Comparison of ENCODE assay signal across 27 mouse cellular contexts in genomic region chr8:23571338-23571737, GRCm38 (mm10).
"Had no signal": no experiment of that assay in that cellular context is flagged by ENCODE, and none has a peak within 500 bp of the region (broad histone marks: within the 10 kb centered on the region; RNA-seq: fewer than 3 reads in every experiment).

No protein-coding gene starts in this region.

- H3K9me3 ChIP-seq: heart, embryonic 12.5 days; hindbrain, embryonic 10.5 days; hindbrain, embryonic 12.5 days; intestine, embryonic 15.5 days; kidney, embryonic 15.5 days; limb, embryonic 13.5 days; limb, embryonic 15.5 days; liver, embryonic 12.5 days had no signal

- ATAC-seq: hindbrain, embryonic 16.5 days; inflammation-experienced regulatory T-cells, adult 6 months; intestine, embryonic 15.5 days; intestine, postnatal 0 days; liver, embryonic 12.5 days had no signal

- H3K4me2 ChIP-seq: heart, embryonic 12.5 days; hindbrain, embryonic 12.5 days; hindbrain, embryonic 14.5 days; intestine, embryonic 15.5 days; kidney, embryonic 15.5 days; limb, embryonic 13.5 days; limb, embryonic 15.5 days; liver, embryonic 12.5 days had no signal

- H3K27ac ChIP-seq: gastrocnemius, adult 2 months; heart, adult 2 months; hindbrain, embryonic 10.5 days; hindbrain, embryonic 12.5 days; hindbrain, embryonic 14.5 days; intestine, embryonic 15.5 days; kidney, embryonic 15.5 days; kidney, postnatal 0 days; limb, embryonic 13.5 days; limb, embryonic 15.5 days; liver, embryonic 12.5 days had no signal

- H3K4me1 ChIP-seq: heart, embryonic 12.5 days; hindbrain, embryonic 10.5 days; hindbrain, embryonic 12.5 days; intestine, embryonic 15.5 days; kidney, embryonic 15.5 days; limb, embryonic 13.5 days; limb, embryonic 15.5 days; liver, embryonic 12.5 days had no signal

- H3K27me3 ChIP-seq: heart, embryonic 12.5 days; hindbrain, embryonic 12.5 days; intestine, embryonic 15.5 days; kidney, embryonic 15.5 days; limb, embryonic 13.5 days; limb, embryonic 15.5 days; liver, embryonic 12.5 days had no signal

- H3K36me3 ChIP-seq: heart, embryonic 12.5 days; hindbrain, embryonic 10.5 days; hindbrain, embryonic 12.5 days; intestine, embryonic 15.5 days; kidney, embryonic 15.5 days; limb, embryonic 13.5 days; limb, embryonic 15.5 days; liver, embryonic 12.5 days had no signal

- DNase-seq: gastrocnemius, adult 2 months; gastrocnemius, postnatal 10 days; gastrocnemius, postnatal 25 days; heart, adult 2 months; heart, postnatal 10 days; heart, postnatal 4 days; kidney, adult 18-20 months; kidney, adult 9 months; kidney, postnatal 14 days; kidney, postnatal 36 days; layer of hippocampus, adult 9-11 months; layer of hippocampus, postnatal 36 days; left cerebral cortex, postnatal 4 days had no signal

- H3K4me3 ChIP-seq: gastrocnemius, adult 2 months; heart, adult 2 months; heart, embryonic 12.5 days; hindbrain, embryonic 10.5 days; hindbrain, embryonic 12.5 days; intestine, embryonic 15.5 days; kidney, embryonic 15.5 days; left cerebral cortex, adult 2 months; limb, embryonic 13.5 days; limb, embryonic 15.5 days; liver, embryonic 12.5 days had no signal

- H3K9ac ChIP-seq: heart, embryonic 12.5 days; hindbrain, embryonic 12.5 days; hindbrain, embryonic 14.5 days; intestine, embryonic 15.5 days; kidney, embryonic 15.5 days; limb, embryonic 13.5 days; limb, embryonic 15.5 days; liver, embryonic 12.5 days had no signal
